Mouse (Mus musculus) intestine, postnatal 0 days (tissue): ENCODE data around the gene Fam160b1. TPM values are rescaled to one million over a fixed set of nuclear protein-coding genes. Genes with fewer than 3 reads are reported as not detected.
A peak's percentile ranks its signal among the peaks of the same experiment; 100 is the strongest.

Source experiments
- ATAC-seq: fragments of 200-750 bp; cut with Nextera tagmentation; 2 replicates; pipeline ENCODE4 v1.8.0; 2017; ENCODE audit warnings: mild to moderate bottlenecking, moderate TSS enrichment, moderate library complexity
- H3K27ac ChIP-seq: fragments of 300-500 bp; sonication (generic); 2 replicates; pipeline ENCODE4 v1.5.1; 2014; ENCODE audit warnings: mild to moderate bottlenecking, low read depth, low read length, moderate library complexity
- H3K27me3 ChIP-seq: fragments of 300-500 bp; sonication (generic); replicated peaks from 2 replicates; pipeline ENCODE4 v1.6.1; 2014; ENCODE audit warnings: low read length, mixed read lengths; ENCODE audit not compliant: control insufficient read depth, insufficient read depth
- H3K36me3 ChIP-seq: fragments of 300-500 bp; sonication (generic); 2 replicates; pipeline ENCODE4 v1.6.1; 2014; ENCODE audit warnings: mild to moderate bottlenecking, moderate library complexity; ENCODE audit not compliant: control insufficient read depth, insufficient read depth
- H3K4me1 ChIP-seq: fragments of 300-500 bp; sonication (generic); replicated peaks from 2 replicates; pipeline ENCODE4 v1.6.1; 2014; ENCODE audit warnings: antibody characterized with exemption, low read length, mixed read lengths; ENCODE audit not compliant: control insufficient read depth, insufficient read depth
- H3K4me2 ChIP-seq: fragments of 300-500 bp; sonication (generic); replicated peaks from 2 replicates; pipeline ENCODE4 v1.6.1; 2014; ENCODE audit warnings: low read depth, mild to moderate bottlenecking, moderate library complexity
- H3K4me3 ChIP-seq: fragments of 300-500 bp; sonication (generic); 2 replicates; pipeline ENCODE4 v1.5.1; 2014; ENCODE audit warnings: low read depth, low read length
- H3K9ac ChIP-seq: fragments of 300-500 bp; sonication (generic); 2 replicates; pipeline ENCODE4 v1.6.1; 2014; ENCODE audit warnings: mild to moderate bottlenecking, low read depth, low read length
- H3K9me3 ChIP-seq: fragments of 300-500 bp; sonication (generic); 2 replicates; pipeline ENCODE4 v1.6.1; 2016; ENCODE audit warnings: mixed run types; ENCODE audit not compliant: control insufficient read depth
- CTCF ChIP-seq: sonication (generic); IDR thresholded peaks from 2 replicates; pipeline ENCODE4 v1.5.1; 2016; ENCODE audit warnings: low read depth, mild to moderate bottlenecking, control low read depth, antibody characterized with exemption, moderate library complexity
- WGBS: fragments of 180-500 bp; shearing (Covaris S2); extraction: QIAGEN DNeasy Blood & Tissue Kit; methylation state at CpG from one replicate; pipeline ENCODE4 v1.1.7; 2014; 5-methylcytosine and 5-hydroxymethylcytosine counted together
- polyA plus RNA-seq: library from polyadenylated mRNA; unstranded; fragments of >200 nt; fragmentation: Nextera tagmentation; extraction: Ambion mirVana; gene quantifications from 2 replicates; pipeline ENCODE4 v1.2.1, GENCODE M21; 2015

The Fam160b1 gene
- polyA plus RNA-seq, 1 experiment from 2014 or later: 13.9 TPM

- no peak for ATAC-seq
- H3K4me2 ChIP-seq: no peak overlapping the region
- H3K9ac ChIP-seq: no peak overlapping the region
- H3K4me3 ChIP-seq: no peak overlapping the region
- H3K9me3 ChIP-seq: no peaks in the 10 kb centered on the region
- 0 out of 2 replicates have a peak, but pooled peaks cover 4% of the 10 kb centered on the region for H3K4me1 ChIP-seq
- H3K27ac ChIP-seq: no peak overlapping the region
- H3K36me3 ChIP-seq: no peaks in the 10 kb centered on the region
- WGBS: 79% methylated on average over 9 of the region's 9 CpGs
- TF ChIP-seq CTCF: no peak
- no peaks in the 10 kb centered on the region for H3K27me3 ChIP-seq
Measured at GRCm38 (mm10) chr19:57320656-57321382, 39.7 kb upstream of the Fam160b1 start.

- Histone ChIP-seq H3K27ac (no peak overlapping the region), H3K36me3 (no peaks in the 10 kb centered on the region), H3K9me3 (no peaks in the 10 kb centered on the region), H3K4me3 (no peak overlapping the region), H3K4me2 (no peak overlapping the region), H3K9ac (no peak overlapping the region), H3K4me1 (0 out of 2 replicates have a peak, but pooled peaks cover 4% of the 10 kb centered on the region), H3K27me3 (no peaks in the 10 kb centered on the region)
- no peak for TF ChIP-seq CTCF
- ATAC-seq: no peak
- WGBS: 48% methylated on average over 3 of the region's 3 CpGs
Measured at GRCm38 (mm10) chr19:57321839-57322238, 38.6 kb upstream of the Fam160b1 start.

DNA sequence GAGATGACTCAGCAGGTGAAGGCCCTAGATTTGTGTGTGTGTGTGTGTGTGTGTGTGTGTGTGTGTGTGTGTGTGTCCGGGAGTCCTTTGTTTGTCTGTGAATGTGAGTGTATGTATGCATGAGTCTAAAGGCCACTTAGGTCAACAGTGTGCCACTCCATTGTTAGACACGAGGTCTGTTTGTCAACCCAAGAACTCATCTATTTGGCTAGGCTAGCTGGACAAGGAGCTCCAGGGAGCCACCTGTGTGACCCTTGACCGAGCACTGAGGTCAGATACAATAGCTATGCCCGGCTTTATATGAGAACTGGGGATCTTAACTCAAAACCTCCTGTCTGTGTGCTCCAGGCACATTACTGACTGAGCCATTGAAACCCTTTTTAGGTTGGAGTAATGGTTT, 38.0 kb upstream of the Fam160b1 start:
- no peak overlapping the region for H3K27ac ChIP-seq
- no peak for ATAC-seq
- no peaks in the 10 kb centered on the region for H3K36me3 ChIP-seq
- 0 out of 2 replicates have a peak, but pooled peaks cover 4% of the 10 kb centered on the region for H3K4me1 ChIP-seq
- H3K27me3 ChIP-seq: no peaks in the 10 kb centered on the region
- 61% methylated on average over 4 of the region's 4 CpGs for WGBS
- TF ChIP-seq CTCF: no peak
- no peak overlapping the region for H3K9ac ChIP-seq
- H3K4me2 ChIP-seq: no peak overlapping the region
- no peaks in the 10 kb centered on the region for H3K9me3 ChIP-seq
- no peak overlapping the region for H3K4me3 ChIP-seq

GRCm38 (mm10) chr19:57323087-57323486, 37.4 kb upstream of the Fam160b1 start:
- Histone ChIP-seq H3K9me3 (no peaks in the 10 kb centered on the region), H3K36me3 (no peaks in the 10 kb centered on the region), H3K4me2 (no peak overlapping the region), H3K4me1 (0 out of 2 replicates have a peak, but pooled peaks cover 4% of the 10 kb centered on the region), H3K27me3 (no peaks in the 10 kb centered on the region), H3K4me3 (no peak overlapping the region), H3K27ac (no peak overlapping the region), H3K9ac (no peak overlapping the region)
- TF ChIP-seq CTCF: no peak
- no peak for ATAC-seq
- 85% methylated on average over 8 of the region's 8 CpGs for WGBS

DNA sequence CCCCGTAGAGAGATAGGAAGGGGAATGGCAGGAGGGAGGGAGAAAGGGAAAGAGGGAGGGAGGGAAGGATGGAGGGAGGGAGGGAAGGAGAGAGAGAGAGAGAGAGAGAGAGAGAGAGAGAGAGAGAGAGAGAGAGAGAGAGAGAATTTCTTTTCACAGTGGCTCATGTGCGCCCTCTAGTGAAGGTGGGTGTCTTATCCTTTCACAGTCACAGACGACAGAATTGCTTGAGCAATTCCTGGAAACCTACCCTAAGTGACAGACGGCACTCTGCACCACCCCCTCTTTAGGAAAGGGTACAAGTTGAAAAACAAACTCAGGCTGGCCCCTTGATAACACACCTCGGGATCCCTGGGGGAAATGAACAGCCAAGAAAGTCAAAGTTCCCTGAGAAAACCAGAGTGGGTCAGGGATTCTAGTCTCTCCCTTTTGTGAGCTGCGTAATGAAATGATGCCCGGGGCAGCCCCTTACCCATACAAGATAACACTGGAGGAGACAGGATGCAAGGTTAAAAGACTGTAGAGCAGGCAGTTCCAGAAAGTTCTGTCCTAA, 34.7 kb upstream of the Fam160b1 start:
- Histone ChIP-seq H3K9me3 (no peaks in the 10 kb centered on the region), H3K4me3 (no peak overlapping the region), H3K9ac (no peak overlapping the region), H3K36me3 (no peaks in the 10 kb centered on the region), H3K4me2 (no peak overlapping the region), H3K27me3 (no peaks in the 10 kb centered on the region), H3K27ac (no peak overlapping the region), H3K4me1 (0 out of 2 replicates have a peak, but pooled peaks cover 4% of the 10 kb centered on the region)
- WGBS: 27% methylated on average over 7 of the region's 7 CpGs
- TF ChIP-seq CTCF: peak; percentile 90
- ATAC-seq: no peak

DNA sequence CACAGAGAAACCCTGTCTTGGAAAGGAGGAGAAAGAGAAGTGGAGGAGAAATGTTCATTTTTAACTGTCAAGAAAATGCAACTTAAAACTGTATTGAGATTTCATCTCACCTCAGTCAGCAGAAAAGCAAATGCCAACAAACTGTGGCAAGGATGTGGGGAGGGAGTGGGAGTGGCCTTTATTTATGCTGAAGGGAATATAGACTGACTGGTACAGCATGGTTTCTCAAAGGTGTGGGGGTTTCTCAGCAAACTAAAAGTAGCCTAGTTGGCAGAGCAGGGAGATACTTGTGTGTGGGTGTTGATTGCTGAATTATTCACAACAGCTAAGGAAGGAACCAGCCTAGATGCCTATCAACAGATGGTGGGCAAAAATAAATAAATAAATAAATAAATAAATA, 32.8 kb upstream of the Fam160b1 start:
- Histone ChIP-seq H3K9ac (no peak overlapping the region), H3K4me1 (no peaks in the 10 kb centered on the region), H3K27ac (no peak overlapping the region), H3K27me3 (no peaks in the 10 kb centered on the region), H3K36me3 (no peaks in the 10 kb centered on the region), H3K4me2 (no peak overlapping the region), H3K4me3 (no peak overlapping the region), H3K9me3 (no peaks in the 10 kb centered on the region)
- TF ChIP-seq CTCF: no peak
- ATAC-seq: no peak
